Mouse (Mus musculus) midbrain, embryonic 12.5 days (tissue): Measurements from ENCODE around the gene Akt1s1. TPM values are rescaled to one million over a fixed set of nuclear protein-coding genes. Genes with fewer than 3 reads are reported as not detected.

Experiments
- ATAC-seq: fragments of 200-750 bp; cut with Nextera tagmentation; 2 replicates; pipeline ENCODE4 v1.8.0; 2017; ENCODE audit warnings: low read depth, moderate TSS enrichment, moderate library complexity; ENCODE audit not compliant: low FRiP score
- H3K27ac ChIP-seq: fragments of 300-500 bp; sonication (generic); replicated peaks from 2 replicates; pipeline ENCODE4 v1.5.1; 2016; ENCODE audit warnings: mild to moderate bottlenecking
- H3K27me3 ChIP-seq: fragments of 300-500 bp; sonication (generic); 2 replicates; pipeline ENCODE4 v1.6.1; 2016; ENCODE audit warnings: mild to moderate bottlenecking
- H3K36me3 ChIP-seq: fragments of 300-500 bp; sonication (generic); 2 replicates; pipeline ENCODE4 v1.6.1; 2016
- H3K4me1 ChIP-seq: fragments of 300-500 bp; sonication (generic); 2 replicates; pipeline ENCODE4 v1.6.1; 2016
- H3K4me2 ChIP-seq: fragments of 300-500 bp; sonication (generic); replicated peaks from 2 replicates; pipeline ENCODE4 v1.6.1; 2016; ENCODE audit warnings: mild to moderate bottlenecking, moderate library complexity
- H3K4me3 ChIP-seq: fragments of 300-500 bp; sonication (generic); 2 replicates; pipeline ENCODE4 v1.5.1; 2016; ENCODE audit warnings: mild to moderate bottlenecking
- H3K9ac ChIP-seq: fragments of 300-500 bp; sonication (generic); replicated peaks from 2 replicates; pipeline ENCODE4 v1.6.1; 2016; ENCODE audit warnings: mild to moderate bottlenecking, moderate library complexity
- H3K9me3 ChIP-seq: fragments of 300-500 bp; sonication (generic); 2 replicates; pipeline ENCODE4 v1.6.1; 2016; ENCODE audit warnings: mild to moderate bottlenecking
- WGBS: fragments of 180-500 bp; shearing (Covaris S2); methylation state at CpG from one replicate; pipeline ENCODE4 v1.1.7; 2016; 5-methylcytosine and 5-hydroxymethylcytosine counted together
- polyA plus RNA-seq: library from polyadenylated mRNA; unstranded; fragments of >200 nt; fragmentation: Nextera tagmentation; extraction: Ambion mirVana; gene quantifications from 2 replicates; pipeline ENCODE4 v1.2.1, GENCODE M21; 2016

The Akt1s1 gene
- polyA plus RNA-seq, 1 experiment from 2014 or later: 99.2 TPM

DNA sequence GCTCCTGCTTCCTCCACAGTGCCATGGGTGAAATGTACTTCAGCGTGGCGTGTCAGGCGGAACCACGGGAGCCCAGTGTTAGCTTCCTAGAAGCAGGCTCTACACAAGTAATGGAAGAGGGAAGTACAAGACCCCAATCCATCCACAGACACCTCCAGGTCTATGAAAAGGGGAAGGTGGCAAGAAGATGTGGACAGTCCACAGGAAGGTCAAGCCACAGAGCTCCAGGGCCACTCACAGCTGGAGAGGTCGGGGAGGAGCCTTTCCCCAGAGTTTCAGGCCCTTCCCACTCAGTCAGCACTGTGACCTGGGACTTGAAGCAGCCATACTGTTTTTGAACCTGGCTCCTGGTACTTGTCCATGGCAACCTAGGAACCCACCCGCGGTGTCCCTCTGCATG, 38.2 kb downstream of the Akt1s1 start:
- no peak for ATAC-seq
- H3K4me3 ChIP-seq: no peak overlapping the region
- no peaks in the 10 kb centered on the region for H3K9me3 ChIP-seq
- H3K4me2 ChIP-seq: no peak overlapping the region
- H3K4me1 ChIP-seq: peaks cover 16% of the 10 kb centered on the region
- no peak overlapping the region for H3K27ac ChIP-seq
- 90% methylated on average over 7 of the region's 7 CpGs for WGBS
- H3K27me3 ChIP-seq: no peaks in the 10 kb centered on the region
- H3K9ac ChIP-seq: 0 out of 2 replicates have a peak overlapping the region, but pooled peaks have one; percentile 15
- H3K36me3 ChIP-seq: peaks cover 66% of the 10 kb centered on the region

DNA sequence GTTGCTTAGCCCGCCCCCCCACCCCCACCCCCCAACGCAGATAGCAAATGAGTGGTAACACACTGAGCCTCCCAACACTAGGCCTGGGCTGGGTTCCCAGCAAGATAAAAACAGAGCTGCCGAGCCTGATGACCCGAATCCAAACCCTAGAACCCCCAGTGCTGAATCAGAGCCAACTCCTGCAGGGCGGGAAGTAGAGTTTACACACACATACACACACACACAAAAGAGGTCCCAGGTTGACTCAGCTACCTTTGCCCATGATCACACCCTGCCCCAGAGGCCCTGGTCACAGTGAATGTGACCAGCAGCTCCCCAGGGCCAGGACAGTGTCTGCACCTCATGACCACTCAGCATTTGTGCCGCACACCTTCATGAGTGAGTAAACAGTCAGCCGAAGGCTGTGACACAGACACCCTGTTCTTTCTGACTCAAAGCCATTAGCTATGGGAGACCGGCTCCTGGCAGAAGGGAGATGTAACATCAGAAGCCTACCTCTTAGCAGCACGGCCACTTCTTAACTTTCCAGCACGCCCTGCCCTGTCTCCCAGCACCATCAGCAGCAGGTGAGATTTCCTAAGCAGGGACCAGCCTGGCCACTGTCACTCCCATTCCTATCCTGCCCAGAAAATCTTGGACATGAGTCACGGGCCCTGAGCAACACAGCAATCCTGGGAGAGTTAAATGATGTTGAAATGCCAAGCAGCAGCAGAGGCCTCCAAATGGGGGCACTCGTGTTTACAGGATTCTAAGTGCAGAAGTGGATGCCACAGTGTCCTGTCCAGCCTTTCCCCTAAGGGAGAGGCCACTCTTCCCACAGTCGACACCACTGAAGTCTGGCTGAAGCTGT, 39.7 kb downstream of the Akt1s1 start:
- WGBS: 93% methylated on average over 10 of the region's 13 CpGs
- no peak for ATAC-seq
- Histone ChIP-seq H3K36me3 (peaks cover 51% of the 10 kb centered on the region), H3K9ac (no peak overlapping the region), H3K4me1 (peaks cover 22% of the 10 kb centered on the region), H3K27me3 (no peaks in the 10 kb centered on the region), H3K9me3 (no peaks in the 10 kb centered on the region), H3K27ac (no peak overlapping the region), H3K4me2 (no peak overlapping the region), H3K4me3 (no peak overlapping the region)

DNA sequence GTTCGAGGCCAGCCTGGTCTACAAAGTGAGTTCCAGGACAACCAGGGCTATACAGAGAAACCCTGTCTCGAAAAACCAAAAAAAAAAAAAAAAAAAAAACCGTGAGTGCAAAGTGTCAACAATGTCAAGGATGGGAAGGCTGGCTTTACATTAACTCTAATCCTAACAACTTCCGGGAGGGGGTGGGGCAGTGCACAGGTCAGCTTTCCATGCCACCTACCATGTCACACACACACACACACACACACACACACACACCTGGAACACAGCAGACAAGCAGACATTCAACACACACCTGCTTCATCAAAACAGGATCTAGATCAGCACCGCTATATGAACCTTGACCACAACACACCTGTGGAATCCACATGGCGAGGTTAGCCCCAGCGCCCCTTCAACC, 41.4 kb downstream of the Akt1s1 start:
- Histone ChIP-seq H3K27ac (no peak overlapping the region), H3K4me3 (peak overlapping the region; percentile 92), H3K27me3 (no peaks in the 10 kb centered on the region), H3K36me3 (peaks cover 37% of the 10 kb centered on the region), H3K4me1 (peaks cover 38% of the 10 kb centered on the region), H3K4me2 (peak overlapping the region; percentile 97), H3K9me3 (no peaks in the 10 kb centered on the region), H3K9ac (0 out of 2 replicates have a peak overlapping the region, but pooled peaks have one; percentile 94)
- ATAC-seq: no peak
- 85% methylated on average over 7 of the region's 7 CpGs for WGBS

DNA sequence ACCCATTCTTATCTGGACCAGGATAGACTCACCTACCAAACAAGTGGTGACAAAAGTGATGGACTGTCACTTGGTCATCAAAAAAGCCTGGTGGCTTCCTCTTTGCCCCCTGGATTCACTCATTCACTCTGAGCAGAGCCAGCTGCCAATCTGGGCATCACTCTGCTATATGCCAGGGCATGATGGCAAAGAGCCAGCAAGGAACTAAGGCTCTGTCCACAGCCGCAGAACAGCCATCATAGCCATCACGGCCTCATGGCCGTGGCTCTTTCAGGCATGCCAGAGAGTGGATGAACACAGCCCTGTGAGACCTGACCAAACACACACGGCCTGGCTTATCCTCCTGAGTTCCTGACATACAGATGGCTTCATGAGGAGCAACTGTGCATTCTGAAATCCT, 41.9 kb downstream of the Akt1s1 start:
- H3K4me3 ChIP-seq: peak overlapping the region; percentile 92
- H3K4me2 ChIP-seq: peak overlapping the region; percentile 97
- ATAC-seq: no peak
- WGBS: 85% methylated on average over 4 of the region's 4 CpGs
- peaks cover 31% of the 10 kb centered on the region for H3K36me3 ChIP-seq
- H3K9me3 ChIP-seq: no peaks in the 10 kb centered on the region
- peaks cover 39% of the 10 kb centered on the region for H3K4me1 ChIP-seq
- H3K27ac ChIP-seq: no peak overlapping the region
- no peaks in the 10 kb centered on the region for H3K27me3 ChIP-seq
- peak overlapping the region; percentile 94 for H3K9ac ChIP-seq

DNA sequence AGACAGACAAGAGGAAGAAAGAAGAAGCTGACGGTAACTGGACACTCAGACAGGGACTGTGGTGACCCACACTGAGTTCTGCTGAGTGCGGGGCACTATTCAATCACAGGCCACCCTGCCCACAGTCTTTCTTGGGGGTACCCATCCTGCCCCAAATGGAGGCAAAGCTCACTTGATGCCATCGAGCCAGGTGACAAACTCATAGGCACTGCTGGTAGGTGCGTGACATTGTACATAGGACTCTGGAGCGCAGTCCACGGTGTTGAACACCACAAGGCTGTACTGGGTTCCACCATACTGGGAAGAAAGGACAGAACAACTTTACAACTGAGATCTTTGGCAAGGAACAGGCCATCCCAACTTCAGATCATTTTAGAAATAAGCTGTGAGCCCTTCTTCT, 42.8 kb downstream of the Akt1s1 start:
- H3K9me3 ChIP-seq: no peaks in the 10 kb centered on the region
- WGBS: 18% methylated on average over 6 of the region's 6 CpGs
- peak overlapping the region; percentile 97 for H3K4me2 ChIP-seq
- H3K27ac ChIP-seq: peak overlapping the region; percentile 97
- H3K27me3 ChIP-seq: no peaks in the 10 kb centered on the region
- peak overlapping the region; percentile 94 for H3K9ac ChIP-seq
- H3K4me3 ChIP-seq: peak overlapping the region; percentile 92
- peaks cover 44% of the 10 kb centered on the region for H3K4me1 ChIP-seq
- no peak for ATAC-seq
- peaks cover 26% of the 10 kb centered on the region for H3K36me3 ChIP-seq

DNA sequence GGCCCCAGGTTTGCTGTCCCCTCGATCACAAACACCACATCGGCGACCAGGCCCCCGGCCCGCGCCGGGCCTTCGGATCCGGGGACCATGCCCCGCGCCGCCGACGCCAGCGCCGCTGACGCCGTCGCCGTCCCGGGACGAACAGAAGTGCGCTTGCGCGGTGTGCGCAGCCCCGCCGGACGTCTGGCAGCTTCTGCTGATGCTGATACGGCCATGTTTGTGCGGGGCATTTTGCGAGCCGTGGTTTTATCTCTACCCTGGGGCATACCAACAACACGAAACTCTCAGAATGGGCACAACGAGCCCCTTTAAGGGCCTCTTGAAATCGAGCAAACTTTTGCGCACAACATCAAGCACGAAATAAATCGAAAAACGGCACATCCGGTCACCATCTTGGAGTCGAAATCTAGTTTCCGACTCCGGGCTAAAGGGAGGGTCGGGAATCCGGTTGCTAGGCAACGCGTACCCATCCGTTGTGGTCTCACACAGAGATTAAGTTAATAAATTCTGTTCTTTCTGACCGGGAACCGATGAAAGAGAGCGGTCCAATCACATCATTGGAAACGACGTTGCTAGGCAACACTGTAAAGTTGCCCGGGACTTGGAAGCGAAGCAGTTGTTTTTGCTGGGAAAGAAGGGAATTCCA, 43.6 kb downstream of the Akt1s1 start, which contains the start of gene Med25:
Gene Med25, minus strand, starts transcription at position 437 of the 646 bp plus-strand sequence.
- no peaks in the 10 kb centered on the region for H3K9me3 ChIP-seq
- peak within 1 kb of the TSS; percentile 94 for H3K9ac ChIP-seq
- H3K27ac ChIP-seq: peak within 1 kb of the TSS; percentile 97
- no peaks in the 10 kb centered on the region for H3K27me3 ChIP-seq
- peak within 1 kb of the TSS; percentile 92 for H3K4me3 ChIP-seq
- H3K36me3 ChIP-seq: peaks cover 20% of the 10 kb centered on the region
- H3K4me1 ChIP-seq: peaks cover 51% of the 10 kb centered on the region
- peak; percentile 71 for ATAC-seq
- under 1% methylated on average over 56 of the region's 56 CpGs for WGBS
- H3K4me2 ChIP-seq: peak within 1 kb of the TSS; percentile 97

DNA sequence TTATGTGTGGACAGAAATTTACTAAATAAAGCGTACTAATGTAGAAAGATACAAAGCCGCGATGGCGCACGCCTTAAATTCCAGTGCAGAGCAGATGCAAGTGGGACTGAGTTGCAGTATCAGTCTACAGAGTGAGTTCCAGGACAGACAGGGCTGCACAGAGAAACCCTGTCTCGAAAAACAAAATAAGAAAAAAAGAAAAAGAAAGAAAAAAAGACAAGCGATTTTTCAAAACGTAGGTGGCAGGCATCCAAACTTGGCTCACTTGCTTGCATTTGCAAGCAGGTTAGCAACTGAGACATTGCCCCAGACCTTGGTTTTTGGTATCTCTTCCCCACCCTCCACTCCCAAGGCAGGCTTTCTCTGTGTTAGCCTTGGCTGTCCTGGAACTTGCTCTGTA, 44.4 kb downstream of the Akt1s1 start:
- H3K9ac ChIP-seq: no peak overlapping the region; the same call in 1 of the 2 replicates
- no peak for ATAC-seq
- H3K9me3 ChIP-seq: no peaks in the 10 kb centered on the region
- H3K4me3 ChIP-seq: peak overlapping the region; percentile 12; the same call in 1 of the 2 replicates
- H3K4me2 ChIP-seq: peak overlapping the region; percentile 97
- H3K27ac ChIP-seq: peak overlapping the region; percentile 95
- 7% methylated on average over 8 of the region's 8 CpGs for WGBS
- H3K36me3 ChIP-seq: peaks cover 20% of the 10 kb centered on the region
- H3K4me1 ChIP-seq: peaks cover 58% of the 10 kb centered on the region
- H3K27me3 ChIP-seq: no peaks in the 10 kb centered on the region

DNA sequence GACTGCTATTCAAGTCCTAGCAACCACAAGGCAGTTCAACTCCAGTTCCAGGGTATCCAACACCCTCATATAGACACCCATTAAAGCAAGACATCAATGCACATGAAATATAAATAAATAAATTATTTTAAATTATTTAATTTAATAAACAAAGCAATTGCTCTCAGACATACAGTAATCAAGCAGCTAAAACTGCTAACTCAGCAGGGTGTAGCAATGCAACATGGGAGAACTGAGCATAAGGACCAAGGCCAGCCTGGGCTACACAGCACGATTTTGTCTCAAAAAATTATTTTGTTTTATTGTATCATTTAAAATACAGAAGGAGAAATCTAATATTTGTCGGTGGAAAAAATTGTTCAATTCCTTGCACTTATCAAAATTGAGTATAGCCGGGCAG, 45.4 kb downstream of the Akt1s1 start:
- ATAC-seq: no peak
- peaks cover 18% of the 10 kb centered on the region for H3K36me3 ChIP-seq
- H3K9ac ChIP-seq: no peak overlapping the region
- peak overlapping the region; percentile 95 for H3K27ac ChIP-seq
- 92% methylated on average over 3 of the region's 3 CpGs for WGBS
- no peaks in the 10 kb centered on the region for H3K27me3 ChIP-seq
- no peak overlapping the region for H3K4me2 ChIP-seq
- H3K4me1 ChIP-seq: peaks cover 67% of the 10 kb centered on the region
- no peak overlapping the region for H3K4me3 ChIP-seq
- H3K9me3 ChIP-seq: no peaks in the 10 kb centered on the region

DNA sequence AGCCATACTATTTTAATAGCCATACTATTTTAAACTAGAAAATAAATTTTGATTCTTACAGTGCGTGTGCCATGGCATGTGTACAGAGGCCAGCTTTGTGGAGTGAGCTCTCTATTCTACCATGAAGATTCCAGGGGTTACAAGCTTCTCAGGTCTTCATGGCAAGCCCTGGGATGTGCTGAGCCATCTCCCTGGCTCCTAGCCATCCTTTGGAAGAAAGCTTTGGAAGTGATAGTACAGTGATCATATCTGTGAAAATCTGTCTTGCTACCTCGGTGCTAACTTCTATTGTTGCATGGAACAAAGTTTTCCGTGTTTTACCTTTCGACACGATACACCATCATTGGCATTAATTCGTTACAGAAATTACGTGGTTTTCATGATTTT, 46.4 kb downstream of the Akt1s1 start:
- Histone ChIP-seq H3K36me3 (peaks cover 24% of the 10 kb centered on the region), H3K27me3 (no peaks in the 10 kb centered on the region), H3K4me3 (peak overlapping the region; percentile 66), H3K4me1 (peaks cover 66% of the 10 kb centered on the region), H3K27ac (peak overlapping the region; percentile 95), H3K9me3 (no peaks in the 10 kb centered on the region), H3K9ac (0 out of 2 replicates have a peak overlapping the region, but pooled peaks have one; percentile 28), H3K4me2 (peak overlapping the region; percentile 84)
- WGBS: 34% methylated on average over 7 of the region's 7 CpGs
- no peak for ATAC-seq

DNA sequence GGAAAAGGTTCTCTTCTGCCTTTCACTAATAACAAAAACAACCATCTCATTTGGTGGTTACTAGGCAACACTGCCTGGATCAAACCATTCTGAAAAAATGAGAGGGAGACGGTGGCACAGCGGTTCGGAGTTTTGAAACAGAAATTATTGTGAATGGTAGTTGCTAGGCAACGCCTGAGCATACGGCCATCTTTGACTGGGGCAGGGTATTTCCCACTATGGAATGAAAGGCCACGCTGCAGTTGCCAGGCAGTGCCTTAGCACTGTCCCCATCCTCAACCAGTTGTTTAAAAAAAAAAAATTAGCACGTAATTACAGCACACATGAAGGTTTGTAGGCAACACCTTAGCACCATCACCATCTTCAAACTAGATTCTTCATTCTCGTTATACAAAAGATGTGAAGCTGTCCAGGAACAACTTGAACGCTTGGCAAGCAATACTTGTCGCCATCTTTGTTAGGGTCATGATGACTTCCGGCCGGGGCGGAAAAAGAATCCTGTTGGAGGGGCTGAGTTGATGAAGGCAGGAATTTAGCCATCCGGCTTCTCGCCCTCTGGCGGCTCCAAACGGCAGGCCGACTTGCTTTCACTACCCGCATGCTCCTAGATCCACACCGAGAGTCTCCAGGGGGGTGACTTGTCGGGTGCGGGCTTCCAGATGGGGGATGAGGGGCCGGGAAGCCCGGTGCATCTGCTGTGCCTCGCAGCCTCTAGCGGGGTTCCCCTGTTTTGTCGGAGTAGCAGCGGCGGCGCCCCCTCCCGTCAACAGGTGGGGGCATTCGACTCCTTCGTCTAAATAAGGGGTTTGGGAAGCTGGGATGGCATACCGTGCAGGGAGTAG, 47.0 kb downstream of the Akt1s1 start, which contains the start of gene Fuz:
Gene Fuz, plus strand, starts transcription at position 487 of the 842 bp plus-strand sequence.
- Histone ChIP-seq H3K36me3 (peaks cover 24% of the 10 kb centered on the region), H3K27ac (peak within 1 kb of the TSS; percentile 95), H3K27me3 (no peaks in the 10 kb centered on the region), H3K4me3 (peak within 1 kb of the TSS; percentile 66), H3K4me1 (peaks cover 64% of the 10 kb centered on the region), H3K9me3 (no peaks in the 10 kb centered on the region), H3K9ac (peak within 1 kb of the TSS; percentile 79), H3K4me2 (peak within 1 kb of the TSS; percentile 84)
- peak; percentile 75 for ATAC-seq
- under 1% methylated on average over 34 of the region's 34 CpGs for WGBS

DNA sequence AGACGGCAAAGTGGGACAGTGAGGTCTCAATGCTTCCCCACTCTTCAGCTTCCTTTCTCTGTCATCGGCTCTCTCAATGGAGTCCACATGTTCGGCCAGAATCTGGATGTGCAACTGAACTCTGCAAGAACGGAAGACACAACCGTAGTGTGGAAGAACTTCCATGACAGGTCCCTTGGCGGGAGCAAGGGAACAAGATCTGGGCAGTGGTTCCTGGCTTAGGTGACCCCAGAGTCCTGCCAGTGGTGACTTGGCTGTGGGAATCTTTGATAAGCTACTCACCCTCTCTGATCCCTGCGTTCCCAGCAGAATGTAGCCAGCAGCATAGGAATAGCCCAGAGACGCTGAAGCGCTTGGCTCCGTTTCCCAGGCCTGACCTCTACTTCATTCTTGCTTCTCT, 47.7 kb downstream of the Akt1s1 start:
- ATAC-seq: no peak
- H3K27me3 ChIP-seq: no peaks in the 10 kb centered on the region
- peaks cover 64% of the 10 kb centered on the region for H3K4me1 ChIP-seq
- WGBS: 29% methylated on average over 10 of the region's 10 CpGs
- peak overlapping the region; percentile 66 for H3K4me3 ChIP-seq
- H3K9me3 ChIP-seq: no peaks in the 10 kb centered on the region
- peak overlapping the region; percentile 84 for H3K4me2 ChIP-seq
- peaks cover 24% of the 10 kb centered on the region for H3K36me3 ChIP-seq
- H3K9ac ChIP-seq: peak overlapping the region; percentile 79
- peak overlapping the region; percentile 95 for H3K27ac ChIP-seq
